Mouse (Mus musculus) kidney, adult 8-10 months (tissue): Measurements from ENCODE around the gene Ephb3.

Experiments
- DNase-seq, 2 experiments: peaks; one replicate each; pipeline ENCODE4 v3.0.0; 2022

The Ephb3 gene

GRCm38 (mm10) chr16:21208001-21208565 lies 3.5 kb downstream of the Ephb3 start:
- no peak for DNase-seq

- no peak for DNase-seq
These were observed 4.7 kb downstream of the Ephb3 start for GRCm38 (mm10) chr16:21209290-21209689.

- no peak for DNase-seq
These were observed 5.6 kb downstream of the Ephb3 start for GRCm38 (mm10) chr16:21210204-21210603.

GRCm38 (mm10) chr16:21210667-21211338 lies 6.2 kb downstream of the Ephb3 start:
- peak; percentile 76 to 85 for DNase-seq

GRCm38 (mm10) chr16:21211501-21211900 lies 6.9 kb downstream of the Ephb3 start:
- no peak for DNase-seq

- no peak for DNase-seq
These were observed 7.8 kb downstream of the Ephb3 start for GRCm38 (mm10) chr16:21212369-21212768.

- DNase-seq, result no peak
These were observed 9.4 kb downstream of the Ephb3 start for GRCm38 (mm10) chr16:21213939-21214338.

GRCm38 (mm10) chr16:21214803-21215202 lies 10.2 kb downstream of the Ephb3 start:
- no peak for DNase-seq

- no peak for DNase-seq
These were observed 11.5 kb downstream of the Ephb3 start for GRCm38 (mm10) chr16:21216047-21216446.

GRCm38 (mm10) chr16:21217233-21217632 lies 12.7 kb downstream of the Ephb3 start:
- DNase-seq, result no peak

- no peak for DNase-seq
These were observed 15.1 kb downstream of the Ephb3 start for GRCm38 (mm10) chr16:21219656-21220055.

GRCm38 (mm10) chr16:21223038-21223437 lies 18.5 kb downstream of the Ephb3 start:
- DNase-seq, result no peak

GRCm38 (mm10) chr16:21224648-21225240 lies 20.2 kb downstream of the Ephb3 start:
- DNase-seq, result no peak

- DNase-seq, result no peak
These were observed 22.1 kb downstream of the Ephb3 start for GRCm38 (mm10) chr16:21226629-21227028.

GRCm38 (mm10) chr16:21235135-21235534 lies 30.6 kb downstream of the Ephb3 start:
- DNase-seq, result peak; percentile 69 to 78

- no peak for DNase-seq
These were observed 34.2 kb downstream of the Ephb3 start for GRCm38 (mm10) chr16:21238722-21239121.

GRCm38 (mm10) chr16:21240547-21240946 lies 36.0 kb downstream of the Ephb3 start:
- DNase-seq, result no peak

- DNase-seq, result no peak
These were observed 36.5 kb downstream of the Ephb3 start for GRCm38 (mm10) chr16:21241030-21241429.

- DNase-seq, result no peak
These were observed 38.4 kb downstream of the Ephb3 start for GRCm38 (mm10) chr16:21242946-21243345.

- DNase-seq, result no peak
These were observed 40.2 kb downstream of the Ephb3 start for GRCm38 (mm10) chr16:21244803-21245202.

- DNase-seq, result no peak
These were observed 40.8 kb downstream of the Ephb3 start for GRCm38 (mm10) chr16:21245387-21245786.

- DNase-seq, result peak; percentile 79 to 82
These were observed 41.4 kb downstream of the Ephb3 start for GRCm38 (mm10) chr16:21245931-21246390.

- DNase-seq, result no peak
These were observed 42.0 kb downstream of the Ephb3 start for GRCm38 (mm10) chr16:21246391-21247036.

- no peak for DNase-seq
These were observed 42.5 kb downstream of the Ephb3 start for GRCm38 (mm10) chr16:21247037-21247432.
